Mouse (Mus musculus): Measurements from ENCODE around the gene Cdk5rap1. TPM values are rescaled to one million over a fixed set of nuclear protein-coding genes. Genes with fewer than 3 reads are reported as not detected.

Cdk5rap1 gene
- polyA plus RNA-seq, 1 experiment: 9.8 TPM

DNA sequence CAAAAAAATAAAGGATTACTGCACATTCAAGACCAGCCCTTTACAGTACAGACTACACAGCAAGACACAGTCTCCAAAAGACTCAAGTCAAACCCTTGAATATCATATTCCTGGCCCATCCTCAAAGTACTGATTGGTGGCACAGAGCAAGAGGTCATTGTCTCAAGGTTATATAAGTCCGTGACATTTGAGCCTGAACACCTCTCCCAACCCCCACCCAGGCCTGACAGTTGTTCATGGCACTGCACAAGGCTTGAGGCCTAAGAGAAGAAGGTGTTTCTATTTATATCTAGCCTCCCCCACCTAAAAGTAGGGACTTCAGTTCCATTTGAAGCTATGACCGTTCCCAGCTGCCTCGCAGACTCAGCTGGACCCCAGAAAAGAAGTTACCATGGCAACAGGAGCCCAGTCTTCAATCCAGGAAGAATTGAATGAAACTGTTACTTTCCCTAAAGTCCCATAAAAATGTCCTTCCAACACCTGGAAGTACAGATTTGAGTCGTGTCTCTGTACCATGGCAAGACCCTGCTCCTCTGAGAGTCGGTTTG is 32.7 kb upstream of the Cdk5rap1 start:
- no peaks in the 10 kb centered on the region for H3K36me3 ChIP-seq (ENCODE audit: control insufficient read depth, insufficient read depth)
- no peaks in the 10 kb centered on the region for H3K27me3 ChIP-seq (ENCODE audit: control insufficient read depth, insufficient read depth, insufficient read length)
- no peak overlapping the region for H3K4me3 ChIP-seq (ENCODE audit: insufficient read depth, poor library complexity, severe bottlenecking)
- no peak overlapping the region for H3ac ChIP-seq (ENCODE audit: control insufficient read depth, insufficient read length, low read depth)
- no peak for TF ChIP-seq MYOD1 (IDR thresholded peaks at IDR 0.05; ENCODE audit: control insufficient read depth, insufficient read length, low read depth)
- no peak for TF ChIP-seq CEBPB (IDR thresholded peaks at IDR 0.05; ENCODE audit: low read depth)
- TF ChIP-seq MYOG (IDR thresholded peaks at IDR 0.05; ENCODE audit: control insufficient read depth, extremely low read depth, insufficient read length): no peak
- no peak for TF ChIP-seq CTCF (IDR thresholded peaks at IDR 0.05; ENCODE audit: control insufficient read depth, insufficient read depth, insufficient read length)
- no peak for TF ChIP-seq FOSL1 (IDR thresholded peaks at IDR 0.05; ENCODE audit: insufficient read depth, low read length, poor library complexity, severe bottlenecking)
- no peak for TF ChIP-seq MAX (IDR thresholded peaks at IDR 0.05)
- TF ChIP-seq USF1 (IDR thresholded peaks at IDR 0.05; ENCODE audit: low read depth): no peak
- no peaks in the 10 kb centered on the region for H3K79me3 ChIP-seq (ENCODE audit: low read depth)
- H3K79me2 ChIP-seq (ENCODE audit: control insufficient read depth, insufficient read depth): no peaks in the 10 kb centered on the region

GRCm38 (mm10) chr2:154402811-154403210 is 30.0 kb upstream of the Cdk5rap1 start:
- no peaks in the 10 kb centered on the region for H3K27me3 ChIP-seq (ENCODE audit: control insufficient read depth, insufficient read depth, insufficient read length)
- no peak overlapping the region for H3K4me3 ChIP-seq (ENCODE audit: insufficient read depth, poor library complexity, severe bottlenecking)

GRCm38 (mm10) chr2:154401976-154402375 is 29.2 kb upstream of the Cdk5rap1 start:
- no peaks in the 10 kb centered on the region for H3K79me3 ChIP-seq (ENCODE audit: low read depth)
- H3K27me3 ChIP-seq (ENCODE audit: control insufficient read depth, insufficient read depth, insufficient read length): no peaks in the 10 kb centered on the region
- no peaks in the 10 kb centered on the region for H3K79me2 ChIP-seq (ENCODE audit: control insufficient read depth, insufficient read depth)
- H3K4me3 ChIP-seq (ENCODE audit: insufficient read depth, poor library complexity, severe bottlenecking): no peak overlapping the region
- no peaks in the 10 kb centered on the region for H3K36me3 ChIP-seq (ENCODE audit: control insufficient read depth, insufficient read depth)
- TF ChIP-seq USF1 (IDR thresholded peaks at IDR 0.05; ENCODE audit: low read depth): no peak
- no peak for TF ChIP-seq CTCF (IDR thresholded peaks at IDR 0.05; ENCODE audit: control insufficient read depth, insufficient read depth, insufficient read length)
- TF ChIP-seq FOSL1 (IDR thresholded peaks at IDR 0.05; ENCODE audit: insufficient read depth, low read length, poor library complexity, severe bottlenecking): no peak
- TF ChIP-seq CEBPB (IDR thresholded peaks at IDR 0.05; ENCODE audit: low read depth): no peak
- no peak for TF ChIP-seq MAX (IDR thresholded peaks at IDR 0.05)
- TF ChIP-seq MYOD1 (IDR thresholded peaks at IDR 0.05; ENCODE audit: control insufficient read depth, insufficient read length, low read depth): no peak
- H3ac ChIP-seq (ENCODE audit: control insufficient read depth, insufficient read length, low read depth): no peak overlapping the region

More at GRCm38 (mm10) chr2:154402811-154403210, 30.0 kb upstream of the Cdk5rap1 start:
- Histone ChIP-seq H3K79me3 (ENCODE audit: low read depth) (no peaks in the 10 kb centered on the region), H3K79me2 (ENCODE audit: control insufficient read depth, insufficient read depth) (no peaks in the 10 kb centered on the region), H3K36me3 (ENCODE audit: control insufficient read depth, insufficient read depth) (no peaks in the 10 kb centered on the region), H3ac (ENCODE audit: control insufficient read depth, insufficient read length, low read depth) (no peak overlapping the region)
- TF ChIP-seq CTCF (IDR thresholded peaks at IDR 0.05; ENCODE audit: control insufficient read depth, insufficient read depth, insufficient read length) (no peak), MYOG (IDR thresholded peaks at IDR 0.05; ENCODE audit: control insufficient read depth, extremely low read depth, insufficient read length) (no peak), MYOD1 (IDR thresholded peaks at IDR 0.05; ENCODE audit: control insufficient read depth, insufficient read length, low read depth) (no peak), FOSL1 (IDR thresholded peaks at IDR 0.05; ENCODE audit: insufficient read depth, low read length, poor library complexity, severe bottlenecking) (no peak), MAX (IDR thresholded peaks at IDR 0.05) (no peak), CEBPB (IDR thresholded peaks at IDR 0.05; ENCODE audit: low read depth) (no peak), USF1 (IDR thresholded peaks at IDR 0.05; ENCODE audit: low read depth) (no peak)

DNA sequence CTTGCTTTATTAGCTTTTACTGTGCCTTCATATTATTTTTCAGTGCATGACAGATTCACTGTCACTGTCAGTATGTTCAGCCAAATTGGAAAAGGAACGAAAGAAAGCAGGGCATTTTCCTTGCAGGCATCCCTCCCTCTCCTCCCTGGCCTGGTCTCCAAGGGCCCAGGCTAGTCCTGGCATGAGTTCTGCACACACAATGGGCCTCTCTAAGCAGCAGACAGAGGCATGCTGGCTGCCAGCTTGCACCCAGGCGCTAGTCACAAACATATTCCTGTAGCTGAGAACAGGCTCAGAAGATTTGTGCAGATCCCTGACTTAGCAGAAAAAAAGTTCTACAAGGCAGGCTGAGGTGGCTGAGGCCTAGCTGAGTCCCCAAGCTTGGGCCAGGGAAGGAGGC is 26.5 kb upstream of the Cdk5rap1 start:
- no peaks in the 10 kb centered on the region for H3K79me3 ChIP-seq (ENCODE audit: low read depth)
- H3K27me3 ChIP-seq (ENCODE audit: control insufficient read depth, insufficient read depth, insufficient read length): no peaks in the 10 kb centered on the region
- no peaks in the 10 kb centered on the region for H3K79me2 ChIP-seq (ENCODE audit: control insufficient read depth, insufficient read depth)
- TF ChIP-seq CEBPB (IDR thresholded peaks at IDR 0.05; ENCODE audit: low read depth) (no peak), MYOD1 (IDR thresholded peaks at IDR 0.05; ENCODE audit: control insufficient read depth, insufficient read length, low read depth) (no peak)
- no peaks in the 10 kb centered on the region for H3K36me3 ChIP-seq (ENCODE audit: control insufficient read depth, insufficient read depth)
- H3K4me3 ChIP-seq (ENCODE audit: insufficient read depth, poor library complexity, severe bottlenecking): no peak overlapping the region
- no peak overlapping the region for H3ac ChIP-seq (ENCODE audit: control insufficient read depth, insufficient read length, low read depth)

GRCm38 (mm10) chr2:154398267-154398666 is 25.5 kb upstream of the Cdk5rap1 start:
- no peaks in the 10 kb centered on the region for H3K79me3 ChIP-seq (ENCODE audit: low read depth)
- no peaks in the 10 kb centered on the region for H3K36me3 ChIP-seq (ENCODE audit: control insufficient read depth, insufficient read depth)
- no peak for TF ChIP-seq MYOD1 (IDR thresholded peaks at IDR 0.05; ENCODE audit: control insufficient read depth, insufficient read length, low read depth)
- no peak for TF ChIP-seq MYOG (IDR thresholded peaks at IDR 0.05; ENCODE audit: control insufficient read depth, extremely low read depth, insufficient read length)
- no peak for TF ChIP-seq USF1 (IDR thresholded peaks at IDR 0.05; ENCODE audit: low read depth)
- TF ChIP-seq FOSL1 (IDR thresholded peaks at IDR 0.05; ENCODE audit: insufficient read depth, low read length, poor library complexity, severe bottlenecking): no peak
- no peak for TF ChIP-seq CEBPB (IDR thresholded peaks at IDR 0.05; ENCODE audit: low read depth)
- no peak for TF ChIP-seq CTCF (IDR thresholded peaks at IDR 0.05; ENCODE audit: control insufficient read depth, insufficient read depth, insufficient read length)
- TF ChIP-seq MAX (IDR thresholded peaks at IDR 0.05): no peak
- H3K27me3 ChIP-seq (ENCODE audit: control insufficient read depth, insufficient read depth, insufficient read length): no peaks in the 10 kb centered on the region
- no peak overlapping the region for H3K4me3 ChIP-seq (ENCODE audit: insufficient read depth, poor library complexity, severe bottlenecking)
- no peaks in the 10 kb centered on the region for H3K79me2 ChIP-seq (ENCODE audit: control insufficient read depth, insufficient read depth)
- H3ac ChIP-seq (ENCODE audit: control insufficient read depth, insufficient read length, low read depth): no peak overlapping the region

- TF ChIP-seq CTCF (IDR thresholded peaks at IDR 0.05; ENCODE audit: control insufficient read depth, insufficient read depth, insufficient read length) (no peak), MYOD1 (IDR thresholded peaks at IDR 0.05; ENCODE audit: control insufficient read depth, insufficient read length, low read depth) (no peak), USF1 (IDR thresholded peaks at IDR 0.05; ENCODE audit: low read depth) (no peak), MYOG (IDR thresholded peaks at IDR 0.05; ENCODE audit: control insufficient read depth, extremely low read depth, insufficient read length) (no peak), CEBPB (IDR thresholded peaks at IDR 0.05; ENCODE audit: low read depth) (no peak), MAX (IDR thresholded peaks at IDR 0.05) (no peak), FOSL1 (IDR thresholded peaks at IDR 0.05; ENCODE audit: insufficient read depth, low read length, poor library complexity, severe bottlenecking) (no peak)
- H3K4me3 ChIP-seq (ENCODE audit: insufficient read depth, poor library complexity, severe bottlenecking): no peak overlapping the region
- H3K27me3 ChIP-seq (ENCODE audit: control insufficient read depth, insufficient read depth, insufficient read length): no peaks in the 10 kb centered on the region
- no peaks in the 10 kb centered on the region for H3K79me2 ChIP-seq (ENCODE audit: control insufficient read depth, insufficient read depth)
- no peaks in the 10 kb centered on the region for H3K79me3 ChIP-seq (ENCODE audit: low read depth)
- H3K36me3 ChIP-seq (ENCODE audit: control insufficient read depth, insufficient read depth): no peaks in the 10 kb centered on the region
- no peak overlapping the region for H3ac ChIP-seq (ENCODE audit: control insufficient read depth, insufficient read length, low read depth)
Observed at GRCm38 (mm10) chr2:154396529-154396928, 23.7 kb upstream of the Cdk5rap1 start.

Measured in C2C12 (cell line).